Mouse (Mus musculus): Measurements from ENCODE around the gene S100g. TPM values are rescaled to one million over a fixed set of nuclear protein-coding genes. Genes with fewer than 3 reads are reported as not detected.

Gene S100g
- polyA plus RNA-seq, 1 experiment from 2014 or later = not detected

- H3K27me3 ChIP-seq (replicated peaks) = no peaks in the 10 kb centered on the region
- WGBS = 81% methylated on average over 8 of the region's 8 CpGs
- H3K4me3 ChIP-seq = no peak overlapping the region
- peaks cover 37% of the 10 kb centered on the region for H3K36me3 ChIP-seq
- no peak overlapping the region for H3K27ac ChIP-seq (replicated peaks)
- H3K9me3 ChIP-seq = no peaks in the 10 kb centered on the region
- H3K9ac ChIP-seq = no peak overlapping the region
- no peak overlapping the region for H3K4me2 ChIP-seq
- ATAC-seq (ENCODE audit: extremely low read depth, insufficient number of reproducible peaks, low FRiP score, low TSS enrichment) = no peak
- H3K4me1 ChIP-seq = no peaks in the 10 kb centered on the region
These were observed 42.8 kb downstream of the S100g start for GRCm38 (mm10) chrX:162921487-162922125.

GRCm38 (mm10) chrX:162915697-162916096 lies 48.7 kb downstream of the S100g start:
- Histone ChIP-seq H3K9ac (no peak overlapping the region), H3K27me3 (replicated peaks) (no peaks in the 10 kb centered on the region), H3K9me3 (no peaks in the 10 kb centered on the region), H3K4me1 (no peaks in the 10 kb centered on the region), H3K27ac (replicated peaks) (no peak overlapping the region), H3K4me3 (no peak overlapping the region), H3K36me3 (peaks cover 37% of the 10 kb centered on the region), H3K4me2 (no peak overlapping the region)
- WGBS = 28% methylated on average over 5 of the region's 5 CpGs
- no peak for ATAC-seq (ENCODE audit: extremely low read depth, insufficient number of reproducible peaks, low FRiP score, low TSS enrichment)

DNA sequence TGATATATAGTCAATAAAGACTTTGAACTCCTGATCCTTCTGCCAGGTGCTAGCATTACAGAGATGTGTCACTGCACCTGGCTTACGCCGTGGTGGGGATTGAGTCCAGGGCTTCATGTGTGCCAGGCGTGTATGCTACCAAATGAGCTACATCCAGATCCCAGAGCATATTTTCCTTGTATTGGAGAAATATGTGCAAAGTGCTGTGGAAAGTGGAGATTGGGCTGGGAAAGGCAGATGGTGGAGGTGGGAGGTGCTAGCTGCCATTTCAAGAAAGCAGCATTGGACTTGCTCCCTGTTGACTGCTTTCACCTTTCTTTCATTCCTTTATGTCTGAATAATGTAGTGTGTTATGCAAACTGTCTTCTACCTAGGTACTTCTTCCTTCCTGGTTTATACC lies 50.7 kb downstream of the S100g start:
- WGBS = 95% methylated on average over 3 of the region's 3 CpGs
- Histone ChIP-seq H3K27ac (replicated peaks) (no peak overlapping the region), H3K4me1 (no peaks in the 10 kb centered on the region), H3K27me3 (replicated peaks) (no peaks in the 10 kb centered on the region), H3K36me3 (peaks cover 43% of the 10 kb centered on the region), H3K4me3 (no peak overlapping the region), H3K9me3 (no peaks in the 10 kb centered on the region), H3K9ac (no peak overlapping the region), H3K4me2 (no peak overlapping the region)
- no peak for ATAC-seq (ENCODE audit: extremely low read depth, insufficient number of reproducible peaks, low FRiP score, low TSS enrichment)

Other genes starting within 250 kb of the S100g start
- gene Rbbp7, start 204.2 kb downstream of the S100g start, polyA plus RNA-seq (2015; fragmentation: Nextera tagmentation; extraction: Ambion mirVana) = 383 and 413 TPM in 2 replicates
- 9.3 and 10.9 TPM in 2 replicates for gene Txlng, start 135.1 kb downstream of the S100g start, polyA plus RNA-seq (2015; fragmentation: Nextera tagmentation; extraction: Ambion mirVana)
- gene Syap1, start 76.2 kb downstream of the S100g start, polyA plus RNA-seq (2015; fragmentation: Nextera tagmentation; extraction: Ambion mirVana) = 22.9 TPM in 2 replicates
- gene Ctps2, start 63.4 kb downstream of the S100g start, polyA plus RNA-seq (2015; fragmentation: Nextera tagmentation; extraction: Ambion mirVana) = 55.8 and 57.4 TPM in 2 replicates